Mouse (Mus musculus): ENCODE measurements around the gene Ankmy2. TPM values are rescaled to one million over a fixed set of nuclear protein-coding genes. Genes with fewer than 3 reads are reported as not detected.
"Not testable (repeated sequence)": the region's sequence is repeated elsewhere in the genome, so short reads cannot be mapped to it uniquely, and the experiment has no call there.

Ankmy2 gene
- total RNA-seq, 2 experiments from 2014 or later, result 44.6 to 45.5 TPM

DNA sequence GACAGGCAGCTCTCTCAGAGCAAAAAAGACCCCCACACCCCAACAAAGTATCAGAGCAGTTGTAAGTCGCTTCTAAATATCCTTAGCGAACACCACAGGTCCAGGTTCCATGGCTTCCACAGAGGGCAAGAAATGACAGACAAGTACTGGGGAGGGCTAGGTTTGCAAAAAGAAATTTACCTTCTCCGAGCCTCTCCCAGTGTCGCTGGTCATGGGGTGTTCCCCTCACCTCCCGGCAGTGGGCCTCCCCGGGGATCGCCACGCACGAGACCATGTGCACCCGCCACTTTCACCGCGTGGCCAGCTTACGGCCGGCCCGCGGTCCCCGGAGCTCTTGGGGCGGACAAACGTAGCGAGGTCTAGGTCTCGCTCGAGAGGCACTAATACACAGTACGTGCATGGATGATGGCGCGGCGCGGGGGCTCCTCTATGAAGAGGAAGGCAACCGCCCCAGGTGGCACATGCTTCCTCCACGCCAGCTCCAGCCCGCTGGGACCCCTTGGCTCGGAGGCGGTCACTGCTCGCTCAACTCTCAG, 745 bp upstream of the Ankmy2 start:
- DNase-seq (ENCODE audit: low spot score in 2 of 2), result peak in 1 of 2 experiments; percentile 15

DNA sequence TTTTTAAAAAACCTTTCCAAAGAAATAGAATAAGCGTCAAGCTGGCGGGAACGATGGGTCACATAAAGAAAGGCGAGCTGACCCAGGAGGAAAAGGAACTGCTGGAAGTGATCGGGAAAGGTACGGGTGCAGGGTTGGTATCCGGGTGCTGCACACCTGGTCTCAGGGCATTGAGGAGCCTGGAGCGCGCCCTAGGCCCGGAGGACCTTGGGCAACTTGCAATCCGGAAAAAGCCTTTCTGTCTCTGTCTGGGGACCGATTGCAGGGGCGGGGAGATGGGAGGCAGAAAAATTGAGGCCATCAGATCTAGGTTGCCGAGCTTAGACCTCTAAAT, 357 bp downstream of the Ankmy2 start:
- peak in 1 of 2 experiments; percentile 22 for DNase-seq (ENCODE audit: low spot score in 2 of 2)

DNA sequence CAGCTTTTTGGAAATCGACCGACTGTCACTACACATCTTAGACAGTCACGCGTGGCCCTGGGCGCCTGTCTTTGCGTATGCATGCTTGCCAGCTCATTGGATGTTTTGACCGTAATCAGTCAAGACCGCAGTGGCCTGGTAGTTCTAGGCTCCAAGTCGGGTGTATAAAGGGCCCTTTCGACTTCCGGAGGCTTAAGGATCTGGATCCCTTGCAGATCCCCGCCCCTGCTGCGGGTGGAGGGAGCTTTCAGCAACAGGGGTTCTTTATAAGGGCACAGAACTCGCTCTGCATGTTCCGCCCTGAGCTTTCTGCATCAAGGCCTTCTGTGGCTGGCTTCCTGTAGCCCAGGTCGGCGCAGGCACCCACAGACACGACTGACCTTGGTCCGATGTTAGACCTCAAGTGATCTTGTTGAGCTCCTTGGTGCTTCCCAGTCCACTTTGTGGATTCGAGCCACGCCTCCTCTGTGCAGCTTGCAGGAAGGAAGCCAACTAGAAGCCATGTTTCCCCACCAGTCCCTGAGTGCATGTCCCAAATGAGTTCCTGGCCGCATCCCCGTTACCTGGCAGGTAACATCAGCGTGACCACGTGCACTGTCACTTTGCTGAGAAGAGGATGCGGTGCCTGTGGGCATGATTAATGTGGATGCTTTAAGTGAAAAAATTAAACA, 859 bp downstream of the Ankmy2 start, which contains the start of gene Bzw2:
Bzw2 (minus strand) TSS at position 443 of the 671 bp plus-strand sequence.
- DNase-seq (ENCODE audit: low spot score in 2 of 2), result peak; percentile 18 to 45

DNA sequence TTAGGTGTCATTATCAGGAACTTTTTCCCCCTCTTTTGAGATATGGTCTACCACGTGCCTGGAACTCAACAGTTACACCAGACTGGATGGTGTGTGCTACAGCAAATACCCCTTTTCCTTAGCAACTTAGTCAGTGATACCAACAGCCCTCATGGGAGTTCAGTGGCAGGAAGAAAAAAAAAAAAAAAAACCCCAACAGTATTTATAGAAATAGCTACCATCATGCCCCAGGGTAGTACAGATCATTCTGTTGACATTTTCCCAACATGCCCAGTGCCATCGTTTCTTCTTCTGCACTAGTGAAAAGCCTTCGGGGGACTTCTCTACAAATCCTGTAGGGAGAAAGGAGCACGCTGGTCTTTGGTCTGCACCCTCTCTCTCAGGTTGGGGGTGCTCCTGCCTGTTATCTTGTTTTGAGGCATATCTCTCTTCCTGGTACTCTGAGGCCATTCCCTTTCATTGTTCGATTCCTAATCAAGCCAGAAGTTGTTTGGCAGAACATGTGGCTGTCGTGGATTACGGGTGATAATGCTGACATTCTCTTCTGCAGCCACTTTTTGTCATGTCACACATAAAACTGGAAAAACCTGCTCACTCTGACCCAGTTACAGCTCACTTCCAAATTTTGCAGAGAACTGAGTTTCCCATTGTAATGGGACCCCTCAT, 7.3 kb downstream of the Ankmy2 start:
- DNase-seq (ENCODE audit: low spot score in 2 of 2), result no peak

DNA sequence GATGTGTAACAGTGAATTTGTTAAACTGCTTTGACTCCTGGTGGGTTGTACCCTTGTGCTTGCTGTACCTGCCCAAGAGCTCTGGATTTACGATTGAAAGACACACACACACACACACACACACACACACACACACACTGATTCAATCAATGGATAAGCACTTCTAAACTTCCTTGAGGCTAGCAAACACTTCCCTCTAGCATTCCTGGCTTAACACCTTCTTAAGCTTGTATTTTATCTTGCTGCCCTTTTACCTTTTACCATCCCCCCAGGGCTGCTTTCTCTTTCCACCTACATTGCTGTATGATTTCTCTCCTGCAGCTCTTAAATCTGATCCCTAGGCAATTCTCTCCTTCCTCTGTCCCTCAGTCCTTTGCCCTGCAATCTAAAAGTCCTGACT, 8.4 kb downstream of the Ankmy2 start:
- no peak for DNase-seq (ENCODE audit: low spot score in 2 of 2)

DNA sequence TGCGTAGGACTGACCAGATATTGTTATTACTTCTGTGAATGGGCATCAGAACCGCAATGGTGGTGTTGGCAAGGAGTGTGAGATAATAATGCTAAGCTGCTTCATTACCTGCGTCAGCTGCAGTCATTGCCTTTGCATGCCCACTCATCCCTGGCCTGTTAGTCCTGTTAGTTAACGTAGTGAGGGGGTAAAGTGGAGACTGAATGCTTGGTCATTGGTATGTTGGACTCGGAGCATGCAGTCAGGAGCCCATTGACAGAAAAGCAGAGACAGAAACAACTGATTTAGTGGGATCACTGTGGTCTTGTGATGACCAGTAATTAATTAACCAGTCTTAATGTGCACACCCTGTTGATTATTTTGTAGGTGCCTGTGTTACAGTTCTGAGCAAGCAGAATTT, 20.3 kb downstream of the Ankmy2 start:
- no peak for DNase-seq (ENCODE audit: low spot score in 2 of 2)

DNA sequence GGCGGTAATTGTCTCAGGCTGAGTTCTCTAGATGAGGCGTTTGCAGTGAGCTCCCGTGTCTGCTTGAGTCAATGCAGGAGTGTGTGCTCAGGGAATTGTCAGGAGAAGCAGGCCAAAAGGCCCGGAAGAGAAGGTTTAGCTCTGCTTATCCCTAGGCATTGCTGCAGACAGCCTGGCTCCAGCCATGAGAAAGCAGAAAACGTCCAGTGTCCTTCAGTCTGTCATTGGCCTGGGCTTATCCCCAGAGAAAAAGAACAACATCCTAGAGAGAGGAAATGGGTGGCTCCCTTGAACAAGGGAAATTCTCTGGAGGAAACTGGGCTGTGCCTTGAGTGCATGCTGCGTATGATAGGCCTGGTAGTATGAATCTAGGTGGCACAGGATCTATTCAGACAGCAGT, 25.7 kb downstream of the Ankmy2 start:
- DNase-seq (ENCODE audit: low spot score in 2 of 2), result no peak

DNA sequence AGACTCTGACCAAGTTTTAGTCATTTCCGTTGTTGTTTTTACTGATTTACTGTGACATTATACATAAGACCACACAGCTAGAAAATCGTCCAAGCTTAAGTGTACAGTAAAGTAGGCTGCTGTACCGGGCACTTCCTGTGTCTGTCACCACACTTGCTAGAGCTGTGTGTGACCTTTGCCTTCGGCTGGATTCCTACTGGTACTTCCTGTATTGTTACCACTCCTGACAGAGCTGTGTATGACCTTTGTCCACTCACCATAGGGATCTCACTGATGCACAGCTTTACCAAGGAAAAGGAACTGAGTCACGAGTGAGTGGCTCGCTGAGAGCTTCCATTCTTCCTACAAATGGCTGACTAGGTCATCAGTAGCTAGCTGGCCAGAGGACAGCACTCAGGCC, 30.2 kb downstream of the Ankmy2 start:
- DNase-seq (ENCODE audit: low spot score in 2 of 2), result no peak

DNA sequence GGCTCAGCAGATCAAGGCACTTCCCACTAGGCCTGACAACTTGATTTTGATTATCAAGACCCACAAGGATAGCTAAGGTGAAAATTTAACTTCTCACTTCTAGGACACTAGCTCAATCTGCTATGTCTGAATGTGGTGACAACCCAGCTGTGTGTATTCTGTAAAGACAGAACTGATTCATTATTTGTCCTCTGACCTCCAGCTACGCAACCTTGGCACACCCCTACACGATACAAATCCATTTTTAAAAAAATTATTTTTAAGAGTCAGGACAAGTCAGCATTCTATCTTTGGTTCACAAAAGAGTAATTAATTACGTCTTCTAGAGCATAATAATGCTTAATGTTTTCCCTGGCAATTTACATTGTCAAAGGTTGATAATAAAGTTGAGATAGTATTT, 32.7 kb downstream of the Ankmy2 start:
- DNase-seq (ENCODE audit: low spot score in 2 of 2), result no peak

DNA sequence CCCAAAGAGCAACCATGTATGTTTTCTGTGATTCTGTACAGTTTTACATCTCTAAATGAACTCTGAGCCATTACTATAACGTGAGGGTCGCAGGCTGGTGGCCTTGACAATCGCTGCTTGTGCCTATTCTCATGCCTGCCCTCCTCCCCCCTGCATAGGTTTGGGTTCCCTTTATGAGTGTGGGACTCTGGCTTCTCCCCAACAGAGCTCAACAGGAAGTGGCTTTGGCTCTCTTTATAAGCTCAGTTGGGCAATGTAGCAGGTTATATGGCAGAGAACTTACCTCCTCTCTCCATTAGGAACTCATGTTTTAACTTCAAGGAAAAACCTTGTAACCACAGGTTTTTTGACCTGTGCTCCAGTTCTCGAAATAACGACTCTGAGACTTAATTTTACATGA, 33.4 kb downstream of the Ankmy2 start:
- DNase-seq (ENCODE audit: low spot score in 2 of 2), result no peak

DNA sequence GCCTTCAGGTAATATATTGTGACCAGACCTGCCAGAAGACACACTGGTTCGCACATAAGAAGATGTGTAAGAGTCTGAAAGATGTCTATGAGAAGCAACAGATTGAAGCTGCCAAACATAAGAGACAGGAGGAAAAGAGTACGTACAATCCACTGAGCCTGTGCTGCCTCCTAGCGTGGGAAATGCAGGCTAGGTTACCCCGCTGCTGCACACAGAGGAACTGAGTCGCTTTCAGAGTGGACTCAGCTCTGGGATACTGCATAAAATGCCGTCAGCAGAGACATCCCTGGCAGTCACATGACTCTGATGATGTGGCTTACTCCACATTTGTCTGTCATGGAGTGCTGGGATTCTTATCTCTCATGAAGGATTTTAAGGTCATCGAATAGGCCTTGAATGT, 38.1 kb downstream of the Ankmy2 start:
- no peak for DNase-seq (ENCODE audit: low spot score in 2 of 2)

DNA sequence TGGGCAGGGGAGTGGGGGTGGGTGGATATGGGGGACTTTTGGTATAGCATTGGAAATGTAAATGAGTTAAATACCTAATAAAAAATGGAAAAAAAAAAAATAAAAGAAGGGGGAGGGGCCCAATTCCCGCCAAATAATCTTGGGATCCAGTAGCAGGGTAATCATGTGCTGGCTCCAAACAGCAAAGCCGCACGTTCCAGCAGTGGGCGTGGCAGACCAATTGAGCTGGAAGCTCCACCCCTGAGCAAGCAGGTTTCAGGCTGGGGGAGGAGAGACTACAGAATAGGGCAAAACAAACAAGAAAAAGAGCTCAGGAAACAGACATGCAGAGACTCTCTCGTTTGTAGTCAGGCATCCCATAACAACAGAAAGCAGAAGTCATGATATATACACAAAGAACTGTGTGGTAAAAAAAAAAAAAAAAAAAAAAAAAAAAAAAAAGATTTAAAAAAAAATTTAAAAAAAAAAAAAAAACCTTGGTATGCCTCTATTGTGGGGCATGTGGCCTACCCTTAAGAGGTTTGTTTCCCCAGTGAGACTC, 48.7 kb downstream of the Ankmy2 start:
- DNase-seq (ENCODE audit: low spot score in 2 of 2), result not testable (repeated sequence)

DNA sequence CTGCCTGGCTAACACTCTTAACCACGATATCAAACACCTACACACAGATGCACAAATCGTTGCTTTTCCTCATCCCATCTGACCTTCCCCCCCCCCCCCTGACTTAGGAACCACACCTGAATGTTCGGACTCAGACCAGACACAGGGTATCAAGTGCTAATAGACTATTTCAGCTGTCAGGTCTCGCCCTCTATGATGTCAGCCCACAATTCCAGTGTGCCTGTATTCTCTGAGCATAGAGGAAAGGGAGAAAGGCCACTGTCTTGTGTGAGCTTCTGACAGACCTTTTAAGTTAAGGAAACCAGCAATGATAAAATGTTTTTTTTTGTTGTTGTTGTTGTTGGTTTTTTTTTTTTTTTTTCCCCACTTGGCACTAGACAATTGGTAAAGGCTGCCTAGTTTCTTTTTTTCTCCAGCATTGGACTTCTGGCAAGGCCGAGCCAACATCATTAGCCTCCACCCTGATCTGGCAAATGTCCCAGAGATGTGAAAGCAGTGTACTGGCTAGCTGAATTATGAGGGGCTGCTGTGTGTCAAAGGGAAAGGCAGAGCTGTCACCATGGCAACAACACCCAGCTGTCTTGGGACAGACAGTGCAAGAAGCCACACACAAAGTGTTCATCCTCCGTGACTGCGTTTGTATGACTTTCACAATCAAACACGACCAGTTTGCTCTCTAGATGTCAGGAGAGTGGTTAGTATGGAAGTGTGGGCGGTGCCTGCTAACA, 50.3 kb downstream of the Ankmy2 start:
- peak in 1 of 2 experiments; percentile 11 for DNase-seq (ENCODE audit: low spot score in 2 of 2)

DNA sequence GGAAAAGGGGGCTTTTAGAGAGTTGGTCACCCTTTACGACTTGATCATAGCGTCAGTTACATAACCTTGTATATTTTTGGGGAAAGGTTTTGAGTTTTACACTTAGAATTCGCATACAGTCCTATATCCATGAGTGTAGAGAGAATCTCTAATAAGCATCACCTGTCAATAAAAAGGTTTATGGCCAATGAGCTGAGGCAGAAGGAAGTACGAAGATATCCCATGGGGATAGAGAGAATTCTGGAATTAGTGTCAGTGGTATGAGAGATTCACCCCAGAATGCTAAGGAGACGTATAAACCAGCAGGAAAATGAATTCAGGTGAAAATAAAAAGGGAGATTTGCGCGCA, 50.9 kb downstream of the Ankmy2 start:
- DNase-seq (ENCODE audit: low spot score in 2 of 2), result no peak

DNA sequence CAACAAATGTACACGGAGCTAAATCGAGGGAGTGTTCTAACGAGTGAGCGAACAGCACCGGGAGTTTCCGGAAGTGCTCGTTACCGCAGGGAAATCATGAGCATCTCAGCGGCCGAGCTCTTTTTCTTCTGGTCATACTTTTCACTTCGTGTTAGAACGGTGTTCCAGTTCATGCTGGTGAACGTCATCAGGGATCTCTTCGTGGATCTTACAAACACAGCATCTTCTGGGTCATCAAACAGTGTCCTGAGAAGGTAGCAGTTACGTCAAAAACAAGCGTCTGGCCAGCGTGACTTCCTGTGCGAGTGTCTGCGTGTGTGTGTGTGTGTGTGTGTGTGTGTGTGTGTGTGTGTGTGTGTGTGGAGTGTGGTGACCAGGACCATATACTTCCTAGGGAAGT, 51.5 kb downstream of the Ankmy2 start:
- no peak for DNase-seq (ENCODE audit: low spot score in 2 of 2)

DNA sequence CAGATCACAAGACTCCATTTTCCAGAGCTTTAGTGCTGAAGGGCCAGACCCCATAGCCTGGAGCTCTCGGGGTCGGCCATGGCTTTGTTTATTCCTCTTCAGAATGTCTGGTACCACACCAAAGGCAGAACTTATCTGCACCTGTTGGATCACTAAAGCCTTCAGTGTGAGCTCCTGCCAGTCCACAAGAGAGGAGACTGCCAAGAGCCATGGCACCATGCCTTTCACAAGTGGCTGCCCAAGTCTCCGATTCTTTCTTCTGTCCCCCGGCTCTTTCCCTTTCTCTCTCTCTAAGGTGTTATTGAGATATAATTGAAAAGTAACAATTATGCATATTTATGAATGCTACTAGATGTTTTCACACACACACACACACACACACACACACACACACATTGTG, 53.2 kb downstream of the Ankmy2 start:
- no peak for DNase-seq (ENCODE audit: low spot score in 2 of 2)

DNA sequence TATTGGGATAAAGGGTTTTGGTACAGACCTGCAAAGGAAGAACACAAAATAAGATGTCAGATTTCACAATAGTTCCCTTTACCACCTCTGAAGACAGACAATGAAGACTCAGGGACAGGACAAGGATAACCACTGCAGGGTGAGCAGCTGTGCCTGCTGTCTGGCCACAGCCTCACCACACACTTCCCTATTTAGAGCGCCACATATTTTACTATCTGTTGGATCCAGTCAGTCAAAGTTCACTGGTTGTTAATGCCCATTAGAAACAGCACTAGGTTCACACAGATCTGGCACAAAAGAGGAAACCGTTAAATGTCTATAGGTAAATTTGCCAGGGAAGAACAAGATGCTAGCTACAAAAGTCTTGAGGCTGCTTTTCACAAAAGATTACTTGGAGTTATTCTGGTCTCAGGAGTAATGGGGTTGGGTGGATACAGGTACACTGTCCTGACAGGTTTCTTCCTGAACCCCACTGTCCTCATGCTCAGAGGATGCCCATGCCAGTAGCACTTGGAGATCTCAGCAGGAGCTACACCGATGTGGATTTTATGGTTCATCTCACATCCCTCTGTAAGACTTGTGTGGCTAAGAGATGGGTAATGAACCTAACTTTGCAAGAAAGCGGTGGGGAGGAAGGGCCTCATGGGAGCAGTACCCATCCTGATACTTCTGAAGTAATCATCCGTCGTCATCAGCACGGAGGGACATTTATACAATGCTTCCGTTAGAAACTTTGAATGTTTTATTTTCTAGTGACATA, 57.7 kb downstream of the Ankmy2 start:
- DNase-seq (ENCODE audit: low spot score in 2 of 2), result no peak

DNA sequence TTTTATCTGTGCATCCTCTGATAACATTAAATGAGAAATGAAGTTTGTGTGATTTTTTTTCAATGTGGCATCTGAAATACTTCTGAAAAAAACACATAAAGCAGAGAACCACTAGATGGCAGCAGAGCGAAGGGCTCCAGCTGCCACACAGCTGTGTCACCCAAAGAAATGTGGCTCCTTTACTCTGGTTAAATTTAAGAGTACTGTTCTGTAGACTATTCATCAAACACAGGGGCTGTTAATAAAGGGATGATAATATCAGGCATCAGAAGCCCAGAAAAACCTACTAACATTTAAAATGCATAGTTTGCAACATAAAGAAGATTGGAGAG, 58.2 kb downstream of the Ankmy2 start:
- DNase-seq (ENCODE audit: low spot score in 2 of 2), result no peak

DNA sequence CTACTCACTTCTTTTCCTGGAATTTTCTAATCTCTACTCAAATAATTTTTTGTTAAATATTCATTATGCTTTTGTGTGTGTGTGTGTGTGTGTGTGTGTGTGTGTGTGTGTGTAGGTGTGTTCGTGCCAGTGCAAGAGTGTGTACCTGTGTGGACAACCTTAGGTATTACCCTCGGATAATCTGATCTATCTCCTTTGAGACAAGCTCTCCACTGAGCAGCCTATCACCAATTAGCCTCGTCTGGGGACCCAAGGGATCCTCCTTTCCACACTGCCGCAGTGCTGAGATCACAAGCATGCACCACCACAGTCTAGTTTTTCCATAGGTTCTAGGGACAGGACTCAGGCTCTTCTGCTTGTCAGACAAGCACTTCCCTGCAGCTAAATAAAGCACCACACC, 59.3 kb downstream of the Ankmy2 start:
- no peak for DNase-seq (ENCODE audit: low spot score in 2 of 2)

DNA sequence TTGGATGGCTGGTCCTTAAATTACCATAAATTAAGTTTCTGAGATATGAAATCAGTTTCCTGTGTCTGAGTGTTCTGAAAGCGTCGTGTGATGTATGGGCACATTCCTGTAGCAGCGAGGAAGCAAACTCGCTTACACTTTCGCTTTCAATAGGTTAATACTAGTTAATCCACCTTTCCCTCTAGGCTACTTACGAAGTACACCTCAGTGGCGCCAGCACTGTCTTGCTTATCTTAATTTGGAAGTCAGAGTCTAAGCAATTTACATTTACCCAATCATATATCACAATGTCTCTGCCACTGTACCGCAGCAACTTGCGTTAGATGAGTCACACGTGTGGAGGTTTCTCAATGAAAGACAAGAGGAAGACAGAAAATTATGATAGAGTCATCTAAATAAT, 60.0 kb downstream of the Ankmy2 start:
- no peak for DNase-seq (ENCODE audit: low spot score in 2 of 2)

DNA sequence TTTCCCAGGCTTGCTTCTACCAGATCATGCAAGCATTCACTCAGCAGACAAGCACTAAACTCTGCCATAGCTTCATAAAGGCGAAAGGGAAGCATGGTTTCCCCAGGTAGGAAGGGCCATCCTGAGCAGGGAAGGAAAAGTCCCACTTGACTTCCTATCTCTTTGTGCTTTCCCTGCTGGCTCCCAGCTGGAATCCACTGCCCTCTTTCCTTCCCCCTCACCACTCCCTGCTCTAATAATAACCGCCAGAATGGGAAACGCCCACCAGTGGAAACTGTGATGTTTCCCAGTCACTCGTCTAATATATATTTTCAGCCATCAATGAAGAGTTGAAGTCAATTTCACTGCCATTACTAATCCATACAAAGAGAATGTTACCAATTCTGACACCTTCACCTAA, 67.5 kb downstream of the Ankmy2 start:
- DNase-seq (ENCODE audit: low spot score in 2 of 2), result no peak

All from adrenal gland, postnatal 4 days (tissue).